Mouse (Mus musculus) urinary bladder, postnatal 14 days (tissue): ENCODE results near the gene Fbxl16.

ENCODE experiments used
- DNase-seq: peaks from one replicate; pipeline ENCODE4 v3.0.0; 2021; ENCODE audit warnings: low spot score

The Fbxl16 gene

DNA sequence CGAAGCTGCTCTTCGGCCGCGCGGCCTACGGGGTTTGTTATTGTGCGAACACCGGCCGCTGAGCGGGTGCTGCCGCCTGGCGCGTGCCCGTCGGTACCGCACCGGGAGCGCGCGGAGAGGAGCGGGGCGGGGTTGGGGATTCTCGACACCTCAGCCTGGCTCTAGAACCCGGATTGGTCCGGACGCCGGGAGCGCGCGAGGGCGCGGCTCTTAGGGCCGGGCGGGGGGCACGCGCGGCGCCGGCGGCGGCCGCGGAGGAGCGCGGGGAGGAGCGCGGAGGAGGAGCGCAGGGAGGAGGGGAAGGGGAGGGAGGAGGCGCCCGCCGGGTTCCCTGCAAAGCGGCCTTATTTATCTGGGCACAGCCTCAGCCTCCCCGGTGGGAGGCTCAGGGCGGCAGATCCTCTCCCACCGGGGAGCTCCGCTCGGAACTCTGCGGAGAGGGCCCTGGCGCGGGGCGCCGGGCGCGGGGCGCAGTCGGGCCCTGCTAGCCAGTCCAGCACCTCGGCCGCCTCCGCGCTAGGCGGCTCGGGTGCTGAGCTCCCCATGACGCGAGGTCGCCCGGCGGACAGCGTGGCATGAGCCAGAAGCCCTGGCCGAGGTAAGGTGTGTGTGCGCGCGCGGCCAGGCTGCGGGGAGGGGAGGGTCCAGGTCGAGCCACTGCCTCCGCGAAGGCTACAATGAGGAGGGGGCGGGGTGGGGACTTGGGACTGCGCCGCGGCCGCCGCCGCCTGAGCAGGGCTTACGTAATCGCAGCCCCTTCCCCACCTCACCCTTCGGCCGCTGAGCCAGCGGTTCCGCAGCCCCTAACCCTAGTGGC, at the start of gene Fbxl16:
Gene Fbxl16 (plus strand): TSS at position 297 of the 817 bp plus-strand sequence.
- peak; percentile 70 for DNase-seq

DNA sequence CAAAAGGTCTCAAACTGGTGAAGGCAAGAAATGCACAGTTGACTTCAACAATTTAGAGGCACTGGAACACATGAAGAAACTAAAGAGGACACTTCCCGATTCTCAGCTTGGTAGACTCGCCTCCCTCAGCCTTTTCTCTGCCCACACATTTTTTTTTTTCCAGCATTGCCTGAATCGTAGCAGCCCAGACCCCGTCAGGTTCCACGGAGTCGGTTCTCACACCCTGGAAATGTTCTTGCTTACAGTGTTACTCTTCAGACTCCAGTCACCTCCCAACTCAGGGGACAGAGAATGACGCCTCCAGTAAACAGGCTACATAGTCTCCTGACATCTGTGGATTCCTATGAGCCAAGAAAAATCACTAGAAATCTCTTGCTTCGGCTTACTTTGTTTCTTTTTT, 48.7 kb upstream of the Fbxl16 start:
- DNase-seq, result no peak

DNA sequence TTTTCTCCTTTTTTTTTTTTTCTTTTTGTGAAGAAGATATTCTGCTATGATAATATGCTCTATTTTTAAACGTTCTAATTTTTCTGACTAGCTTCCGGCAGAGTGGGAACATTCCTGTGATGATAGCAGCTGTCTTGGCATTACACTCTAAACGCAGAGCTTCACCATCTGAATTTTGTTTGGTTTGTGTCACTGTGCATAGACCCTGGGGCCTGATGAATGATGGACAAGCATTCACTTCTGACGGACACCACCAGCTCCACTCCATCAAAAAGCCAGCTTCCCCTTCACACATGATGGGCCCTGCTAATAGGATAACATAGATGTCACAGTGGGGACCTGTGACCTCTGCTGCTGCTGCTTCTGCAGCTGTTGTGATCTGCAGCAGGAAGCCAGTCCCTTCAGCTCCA, 47.3 kb upstream of the Fbxl16 start:
- DNase-seq, result no peak

DNA sequence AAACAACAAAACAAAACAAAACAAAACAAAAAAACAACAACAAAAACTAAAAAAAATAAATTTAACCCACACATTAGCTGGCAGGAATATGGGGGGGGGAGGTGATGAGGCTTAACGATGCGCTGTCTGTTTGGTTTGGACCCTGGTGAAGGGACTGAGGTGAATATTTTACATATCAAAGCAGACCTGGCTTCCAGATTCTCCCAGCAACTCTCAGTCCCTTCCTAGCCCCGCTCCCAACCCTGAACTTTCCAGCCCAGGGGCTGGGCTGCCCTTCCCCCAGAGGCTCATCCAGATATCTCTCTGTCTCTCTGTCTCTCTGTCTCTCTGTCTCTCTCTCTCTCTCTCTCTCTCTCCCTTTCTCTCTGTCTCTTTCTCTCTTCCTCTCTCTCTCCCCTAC, 46.3 kb upstream of the Fbxl16 start:
- no peak for DNase-seq

DNA sequence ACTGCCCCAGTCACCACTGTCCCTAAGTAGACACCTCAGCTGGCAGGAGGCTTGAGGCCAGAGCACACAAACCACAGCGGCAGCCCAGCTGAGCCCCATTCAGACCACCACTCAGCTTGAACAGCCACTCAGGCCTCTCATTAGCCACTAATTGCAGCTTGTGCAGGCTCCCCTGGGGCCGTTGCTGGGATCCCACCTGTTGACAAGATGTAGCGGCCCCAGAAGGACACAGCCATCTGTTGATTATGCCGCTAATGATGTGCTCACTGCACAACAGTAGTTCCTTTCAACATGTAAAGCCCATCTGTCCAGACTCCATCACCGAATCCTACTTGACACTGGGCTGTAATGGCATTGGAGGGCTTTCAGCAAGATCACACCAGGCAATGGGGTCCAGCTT, 43.0 kb upstream of the Fbxl16 start:
- no peak for DNase-seq

DNA sequence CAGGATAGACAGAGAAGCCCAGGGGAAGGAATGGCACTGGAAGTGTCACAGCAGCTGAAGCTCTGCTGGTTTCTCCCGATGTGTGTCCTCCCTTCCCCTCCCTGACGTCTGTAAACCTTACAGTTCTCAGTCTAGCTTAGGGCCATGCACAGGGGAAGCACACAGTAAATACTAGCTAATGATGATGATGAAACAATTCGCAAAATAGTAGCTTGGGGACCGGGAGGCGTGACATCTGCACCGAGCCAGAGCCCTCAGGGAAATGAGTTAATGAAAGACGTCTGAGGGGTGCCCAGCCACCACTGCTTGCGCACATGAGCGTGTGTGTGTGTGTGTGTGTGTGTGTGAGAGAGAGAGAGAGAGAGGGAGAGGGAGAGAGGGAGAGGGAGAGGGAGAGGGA, 39.6 kb upstream of the Fbxl16 start:
- no peak for DNase-seq

DNA sequence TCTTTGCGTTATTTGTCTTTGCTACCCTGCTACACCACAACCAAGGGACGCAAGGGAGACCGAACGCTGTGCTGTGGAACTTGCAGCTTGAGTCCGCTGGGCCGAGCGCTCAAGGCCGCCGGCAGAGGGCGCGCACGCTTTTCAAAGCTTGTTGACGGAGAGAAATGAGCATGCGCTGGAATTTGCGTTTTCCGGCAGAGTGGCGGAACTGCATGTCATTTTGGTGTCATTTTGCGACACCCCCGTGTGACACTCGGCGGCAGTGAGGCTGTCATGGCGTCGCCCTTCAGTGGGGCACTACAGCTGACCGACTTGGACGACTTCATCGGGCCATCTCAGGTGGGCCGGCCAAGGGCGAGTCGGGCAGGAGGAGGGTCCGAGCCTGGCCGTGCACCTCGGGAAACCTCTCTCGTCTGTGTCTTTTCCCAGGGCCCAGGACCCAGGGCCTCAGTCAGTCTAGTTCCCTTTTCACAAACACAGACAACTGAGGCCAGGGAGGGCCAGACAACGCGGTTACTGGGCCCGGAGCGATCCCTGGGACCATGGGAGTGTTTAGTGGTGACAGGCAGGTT, 35.2 kb upstream of the Fbxl16 start, which contains the start of gene Narfl:
Gene Narfl (plus strand): TSS at position 228 of the 572 bp plus-strand sequence.
- DNase-seq, result peak; percentile 97

GRCm38 (mm10) chr17:25775318-25776062, 33.4 kb upstream of the Fbxl16 start:
- no peak for DNase-seq

GRCm38 (mm10) chr17:25777948-25778347, 30.9 kb upstream of the Fbxl16 start:
- DNase-seq, result no peak

DNA sequence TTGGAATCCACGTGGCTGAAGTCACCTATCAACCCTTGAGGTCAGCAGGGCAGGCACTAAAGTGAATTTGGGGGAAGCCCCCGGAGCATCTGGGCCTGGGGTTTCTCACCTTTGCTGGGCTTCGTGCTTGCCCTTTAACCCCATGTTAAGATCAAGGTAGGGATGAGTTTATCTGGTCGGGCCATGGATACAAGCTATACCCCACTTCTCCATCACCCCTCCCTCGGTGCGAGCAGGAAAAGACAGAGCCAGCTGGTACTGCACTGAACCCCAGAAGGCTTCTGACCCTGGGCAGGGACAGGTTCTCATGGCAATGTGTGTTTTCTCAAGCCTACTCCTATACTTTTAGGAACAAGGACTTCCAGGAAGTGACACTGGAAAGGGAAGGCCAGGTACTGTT, 27.5 kb upstream of the Fbxl16 start:
- DNase-seq, result no peak

- DNase-seq, result no peak
Measured at GRCm38 (mm10) chr17:25783086-25783485, 25.8 kb upstream of the Fbxl16 start.

DNA sequence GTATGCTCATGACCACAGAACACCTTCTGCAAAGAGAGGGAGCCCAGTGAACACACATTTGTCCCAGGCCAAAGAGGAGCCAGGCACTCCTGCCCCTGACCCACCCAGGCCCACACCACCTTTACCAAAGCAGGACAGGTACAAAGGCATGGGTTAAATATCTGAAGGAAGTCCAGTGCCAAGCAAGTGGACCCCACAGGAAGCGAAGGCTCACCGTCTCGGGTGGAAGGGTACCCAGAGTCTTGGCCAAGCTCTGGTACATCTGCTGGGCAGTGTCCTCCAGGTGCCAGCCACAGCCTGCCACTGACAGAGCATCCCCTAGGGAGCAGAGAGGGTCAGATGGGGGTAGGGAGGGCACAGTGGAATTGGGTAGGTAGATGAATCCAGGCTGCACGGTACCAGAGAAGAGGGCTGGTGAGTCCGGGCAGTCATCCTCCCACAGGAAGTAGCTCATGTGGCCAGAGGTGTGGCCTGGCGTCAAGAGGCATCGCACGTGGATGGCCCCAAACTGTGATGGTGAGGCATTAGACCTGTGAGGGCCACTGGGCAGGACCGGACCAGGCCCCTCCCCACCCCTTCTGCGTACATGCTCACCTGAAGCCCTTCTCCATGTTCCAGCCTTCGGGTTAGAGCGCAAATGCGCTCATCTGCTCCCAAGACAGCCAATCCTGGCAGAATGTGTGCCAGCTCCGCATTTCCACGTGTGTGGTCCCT, 24.9 kb upstream of the Fbxl16 start:
- no peak for DNase-seq

- DNase-seq, result peak; percentile 97
Measured at GRCm38 (mm10) chr17:25785281-25785745, 23.6 kb upstream of the Fbxl16 start, which contains the start of gene Haghl. Gene Haghl, minus strand, starts transcription at chr17:25785673.

DNA sequence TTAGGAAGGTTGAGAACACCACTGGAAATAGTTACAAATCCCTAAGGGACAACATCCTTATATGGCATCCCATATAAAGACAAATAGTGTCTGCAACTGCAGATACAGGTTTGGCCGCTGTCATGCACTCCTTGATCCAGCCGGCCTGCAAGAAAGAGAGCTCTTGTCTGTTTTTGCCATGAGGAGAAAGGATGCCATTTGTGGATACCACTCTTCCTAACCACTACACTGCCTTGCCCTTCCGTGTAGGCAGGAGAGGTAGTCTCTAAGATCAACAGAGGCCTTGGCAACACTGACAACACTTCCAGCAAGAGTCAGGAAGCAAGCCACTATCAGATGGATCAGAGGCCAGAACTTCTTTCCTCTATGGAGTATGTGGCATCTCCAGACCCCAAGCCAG, 22.6 kb upstream of the Fbxl16 start, which contains the start of gene Ccdc78:
Gene Ccdc78 (plus strand): TSS at position 301 of the 400 bp plus-strand sequence.
- no peak for DNase-seq

DNA sequence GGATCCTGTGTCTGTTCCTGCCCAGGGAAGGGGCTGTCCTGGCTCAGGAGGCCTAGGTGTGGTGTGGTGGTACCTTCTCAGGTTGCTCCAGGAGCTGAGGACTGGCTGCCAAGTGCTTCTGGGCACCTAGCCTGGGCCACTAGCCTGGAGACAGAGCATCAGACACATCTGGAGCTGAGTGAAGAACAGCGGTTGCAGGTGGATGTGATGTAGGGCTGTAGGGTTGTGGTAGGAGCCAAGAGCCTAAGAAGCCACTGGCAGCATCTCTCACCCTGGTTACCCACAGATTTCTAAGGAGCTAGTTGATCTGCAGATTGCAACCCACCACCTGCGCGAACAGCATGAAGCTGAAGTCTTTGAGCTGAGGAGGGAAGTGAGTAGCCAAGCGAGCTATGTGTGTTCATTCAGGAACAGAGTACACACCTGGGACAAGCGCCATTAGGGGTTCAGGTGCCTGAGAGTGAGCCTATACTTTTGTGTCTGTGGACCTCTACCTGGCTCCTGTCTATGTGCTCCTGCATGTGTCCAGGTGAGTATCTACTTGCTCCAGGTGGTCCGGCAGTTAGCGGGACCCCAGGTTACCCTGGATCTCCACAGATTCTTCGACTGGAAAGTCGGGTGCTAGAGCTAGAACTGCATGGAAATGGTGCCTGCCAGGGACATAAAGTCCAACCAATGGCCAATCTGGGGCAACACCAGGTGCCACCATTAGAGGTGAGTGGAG, 21.9 kb upstream of the Fbxl16 start:
- DNase-seq, result no peak

- DNase-seq, result no peak
Measured at GRCm38 (mm10) chr17:25791320-25791842, 17.5 kb upstream of the Fbxl16 start.

DNA sequence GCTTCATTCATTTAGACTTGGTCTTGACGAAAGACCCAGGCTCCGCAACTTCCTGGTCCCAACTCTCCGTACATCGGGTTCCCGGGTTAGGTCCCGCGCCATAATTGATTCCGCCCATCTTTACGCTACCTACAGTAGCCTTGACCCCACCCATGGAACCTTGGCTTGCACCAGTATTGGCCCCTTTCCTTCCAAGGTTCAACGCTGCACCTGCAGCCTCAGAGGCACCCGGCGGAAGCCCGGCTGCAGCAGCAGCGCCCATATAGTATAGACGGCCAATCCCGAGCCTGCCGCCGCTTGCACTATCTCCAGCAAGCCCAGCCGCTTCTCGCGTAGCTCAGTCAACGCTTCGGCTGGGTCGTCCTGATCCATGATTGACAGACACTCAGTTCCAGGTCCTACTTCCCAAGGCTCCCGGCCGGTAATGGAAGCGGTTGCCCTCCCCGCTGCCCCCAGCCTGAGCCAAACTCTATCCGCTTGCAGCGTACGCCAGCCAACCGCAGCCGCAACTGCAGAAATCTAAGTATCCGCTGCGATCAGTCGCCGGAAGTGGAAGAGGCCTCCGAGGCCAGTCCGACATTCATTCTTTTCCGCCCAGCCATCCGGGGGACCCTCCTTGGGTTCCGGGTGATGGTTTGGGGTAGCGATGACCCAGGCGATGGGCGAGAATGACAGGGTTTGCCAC, 16.9 kb upstream of the Fbxl16 start:
- DNase-seq, result peak; percentile 83

DNA sequence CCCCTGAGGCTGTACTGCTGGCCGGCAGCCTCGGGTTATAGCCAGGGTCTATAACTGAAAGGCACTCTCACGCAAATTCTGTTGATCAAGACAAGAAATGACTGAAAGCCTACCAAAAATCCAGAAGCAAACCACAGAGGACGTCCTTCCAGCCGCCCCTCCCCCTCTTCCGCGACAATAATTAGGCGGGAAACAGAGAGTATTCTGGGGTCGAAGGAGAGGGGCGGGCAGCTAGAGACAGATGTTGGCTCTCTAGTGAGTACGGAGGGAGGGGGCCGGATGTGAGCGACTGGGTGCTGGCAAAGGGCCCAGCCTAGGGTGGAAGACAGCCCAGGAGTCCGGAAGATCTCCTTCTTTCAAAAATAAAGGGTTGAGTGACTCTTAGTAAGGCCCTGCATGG, 16.3 kb upstream of the Fbxl16 start, which contains the start of gene Fam173a:
Gene Fam173a (minus strand): TSS at position 287 of the 400 bp plus-strand sequence.
- DNase-seq, result peak; percentile 73

DNA sequence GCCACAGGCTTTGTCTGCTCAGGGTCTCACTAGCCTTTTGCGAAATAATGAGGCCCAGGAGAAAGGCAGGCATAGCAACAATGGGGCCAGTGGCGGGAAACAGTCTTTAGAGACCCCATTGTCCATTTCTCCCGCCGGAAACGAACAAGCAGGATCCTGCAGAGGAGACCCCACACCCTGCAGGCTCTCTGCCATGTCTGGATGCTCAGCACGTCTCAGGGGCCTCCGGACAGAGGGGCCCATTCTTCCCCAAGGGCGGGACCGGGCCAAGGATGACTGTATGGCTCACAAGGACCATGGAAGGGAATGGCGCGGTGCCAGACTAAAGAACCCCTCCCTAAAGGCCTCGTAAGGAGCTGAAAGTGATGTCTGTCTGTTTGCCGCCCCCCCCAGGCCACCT, 14.7 kb upstream of the Fbxl16 start:
- DNase-seq, result no peak

- no peak for DNase-seq
Measured at GRCm38 (mm10) chr17:25794998-25795397, 13.9 kb upstream of the Fbxl16 start.
